Mouse (Mus musculus) stomach, embryonic 16.5 days (tissue): ENCODE results near the gene Lsm4. TPM values are rescaled to one million over a fixed set of nuclear protein-coding genes. Genes with fewer than 3 reads are reported as not detected.

Source experiments
- ATAC-seq: fragments of 200-750 bp; cut with Nextera tagmentation; 2 replicates; pipeline ENCODE4 v1.8.0; 2017; ENCODE audit warnings: moderate number of reproducible peaks, moderate TSS enrichment; ENCODE audit not compliant: insufficient read depth, low FRiP score
- H3K27ac ChIP-seq: fragments of 300-500 bp; sonication (generic); 2 replicates; pipeline ENCODE4 v1.5.1; 2014; ENCODE audit warnings: low read length
- H3K27me3 ChIP-seq: fragments of 300-500 bp; sonication (generic); 2 replicates; pipeline ENCODE4 v1.6.1; 2014; ENCODE audit warnings: low read length, control low read depth, mixed read lengths; ENCODE audit not compliant: control insufficient read depth, insufficient read depth
- H3K36me3 ChIP-seq: fragments of 300-500 bp; sonication (generic); 2 replicates; pipeline ENCODE4 v1.6.1; 2014; ENCODE audit warnings: low read length; ENCODE audit not compliant: control insufficient read depth, insufficient read depth
- H3K4me1 ChIP-seq: fragments of 300-500 bp; sonication (generic); 2 replicates; pipeline ENCODE4 v1.6.1; 2014; ENCODE audit warnings: low read length, control low read depth, mixed read lengths; ENCODE audit not compliant: control insufficient read depth, insufficient read depth
- H3K4me2 ChIP-seq: fragments of 300-500 bp; sonication (generic); 2 replicates; pipeline ENCODE4 v1.6.1; 2014; ENCODE audit warnings: low read depth, low read length, mixed read lengths
- H3K4me3 ChIP-seq: fragments of 300-500 bp; sonication (generic); replicated peaks from 2 replicates; pipeline ENCODE4 v1.5.1; 2014; ENCODE audit warnings: mild to moderate bottlenecking, low read length
- H3K9ac ChIP-seq: fragments of 300-500 bp; sonication (generic); 2 replicates; pipeline ENCODE4 v1.6.1; 2014; ENCODE audit warnings: low read length
- H3K9me3 ChIP-seq: fragments of 300-500 bp; sonication (generic); replicated peaks from 2 replicates; pipeline ENCODE4 v1.6.1; 2016; ENCODE audit warnings: low read length, control low read depth; ENCODE audit not compliant: control insufficient read depth
- WGBS: fragments of 180-500 bp; shearing (Covaris S2); extraction: QIAGEN DNeasy Blood & Tissue Kit; methylation state at CpG from one replicate; pipeline ENCODE4 v1.1.7; 2014; 5-methylcytosine and 5-hydroxymethylcytosine counted together
- polyA plus RNA-seq: library from polyadenylated mRNA; unstranded; fragments of >200 nt; fragmentation: Nextera tagmentation; extraction: Ambion mirVana; gene quantifications from 2 replicates; pipeline ENCODE4 v1.2.1, GENCODE M21; 2015

Gene Lsm4
- polyA plus RNA-seq, 1 experiment from 2014 or later, result 173 TPM

GRCm38 (mm10) chr8:70634066-70634465 is 39.0 kb upstream of the Lsm4 start:
- no peaks in the 10 kb centered on the region for H3K9me3 ChIP-seq
- H3K27me3 ChIP-seq, result no peaks in the 10 kb centered on the region
- no peak overlapping the region for H3K27ac ChIP-seq
- no peak for ATAC-seq
- whole genome bisulfite sequencing, result 48% methylated on average over 6 of the region's 6 CpGs
- H3K4me2 ChIP-seq, result no peak overlapping the region
- no peaks in the 10 kb centered on the region for H3K36me3 ChIP-seq
- no peak overlapping the region for H3K9ac ChIP-seq
- peaks cover 31% of the 10 kb centered on the region for H3K4me1 ChIP-seq
- no peak overlapping the region for H3K4me3 ChIP-seq

GRCm38 (mm10) chr8:70635527-70635926 is 37.5 kb upstream of the Lsm4 start:
- Histone ChIP-seq H3K36me3 (no peaks in the 10 kb centered on the region), H3K4me1 (peaks cover 24% of the 10 kb centered on the region), H3K4me2 (no peak overlapping the region), H3K9ac (no peak overlapping the region), H3K4me3 (no peak overlapping the region), H3K9me3 (no peaks in the 10 kb centered on the region), H3K27me3 (no peaks in the 10 kb centered on the region), H3K27ac (no peak overlapping the region)
- 72% methylated on average over 6 of the region's 6 CpGs for WGBS
- ATAC-seq, result no peak

- no peak overlapping the region for H3K27ac ChIP-seq
- H3K36me3 ChIP-seq, result no peaks in the 10 kb centered on the region
- H3K4me3 ChIP-seq, result no peak overlapping the region
- H3K4me1 ChIP-seq, result peaks cover 15% of the 10 kb centered on the region
- 0 out of 2 replicates have a peak, but pooled peaks have one; percentile 14 for ATAC-seq
- 50% methylated on average over 8 of the region's 8 CpGs for WGBS
- no peaks in the 10 kb centered on the region for H3K9me3 ChIP-seq
- H3K9ac ChIP-seq, result no peak overlapping the region
- no peaks in the 10 kb centered on the region for H3K27me3 ChIP-seq
- no peak overlapping the region for H3K4me2 ChIP-seq
Measured at GRCm38 (mm10) chr8:70636838-70637237, 36.2 kb upstream of the Lsm4 start.

GRCm38 (mm10) chr8:70638752-70639151 is 34.3 kb upstream of the Lsm4 start:
- 0 out of 2 replicates have a peak overlapping the region, but pooled peaks have one; percentile 27 for H3K9ac ChIP-seq
- ATAC-seq, result no peak
- no peak overlapping the region for H3K27ac ChIP-seq
- H3K9me3 ChIP-seq, result no peaks in the 10 kb centered on the region
- no peak overlapping the region for H3K4me2 ChIP-seq
- H3K36me3 ChIP-seq, result no peaks in the 10 kb centered on the region
- H3K27me3 ChIP-seq, result no peaks in the 10 kb centered on the region
- H3K4me1 ChIP-seq, result peaks cover 8% of the 10 kb centered on the region
- no peak overlapping the region for H3K4me3 ChIP-seq
- WGBS, result 58% methylated on average over 9 of the region's 9 CpGs

GRCm38 (mm10) chr8:70643019-70643418 is 30.0 kb upstream of the Lsm4 start:
- H3K36me3 ChIP-seq, result no peaks in the 10 kb centered on the region
- no peak overlapping the region for H3K27ac ChIP-seq
- no peak for ATAC-seq
- no peak overlapping the region for H3K4me3 ChIP-seq
- H3K4me1 ChIP-seq, result peaks cover 10% of the 10 kb centered on the region; the same call in 1 of the 2 replicates
- no peak overlapping the region for H3K4me2 ChIP-seq
- H3K9me3 ChIP-seq, result no peaks in the 10 kb centered on the region
- H3K27me3 ChIP-seq, result no peaks in the 10 kb centered on the region
- 61% methylated on average over 3 of the region's 3 CpGs for WGBS
- no peak overlapping the region for H3K9ac ChIP-seq

DNA sequence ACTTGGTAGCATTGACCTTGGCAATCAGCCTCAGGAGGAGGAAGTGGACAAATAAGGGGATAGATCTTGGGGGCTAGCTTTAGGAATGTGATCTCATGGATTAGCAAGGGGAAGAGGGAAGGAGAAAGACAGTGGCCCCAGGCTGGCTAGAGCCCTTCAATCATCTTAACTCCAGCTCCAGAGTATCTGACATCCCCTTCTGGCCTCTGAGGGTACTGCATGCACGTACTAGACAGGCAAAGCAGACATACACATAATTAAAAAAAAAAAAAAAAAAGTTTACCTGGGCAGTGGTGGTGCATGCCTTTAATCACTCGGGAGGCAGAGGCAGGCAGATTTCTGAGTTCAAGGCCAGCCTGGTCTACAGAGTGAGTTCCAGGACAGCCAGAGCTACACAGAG is 29.0 kb upstream of the Lsm4 start:
- no peak for ATAC-seq
- no peaks in the 10 kb centered on the region for H3K36me3 ChIP-seq
- no peak overlapping the region for H3K4me2 ChIP-seq
- no peaks in the 10 kb centered on the region for H3K27me3 ChIP-seq
- no peak overlapping the region for H3K9ac ChIP-seq
- H3K9me3 ChIP-seq, result no peaks in the 10 kb centered on the region
- H3K4me3 ChIP-seq, result no peak overlapping the region
- no peak overlapping the region for H3K27ac ChIP-seq
- H3K4me1 ChIP-seq, result peaks cover 16% of the 10 kb centered on the region
- 86% methylated on average over 2 of the region's 2 CpGs for WGBS

DNA sequence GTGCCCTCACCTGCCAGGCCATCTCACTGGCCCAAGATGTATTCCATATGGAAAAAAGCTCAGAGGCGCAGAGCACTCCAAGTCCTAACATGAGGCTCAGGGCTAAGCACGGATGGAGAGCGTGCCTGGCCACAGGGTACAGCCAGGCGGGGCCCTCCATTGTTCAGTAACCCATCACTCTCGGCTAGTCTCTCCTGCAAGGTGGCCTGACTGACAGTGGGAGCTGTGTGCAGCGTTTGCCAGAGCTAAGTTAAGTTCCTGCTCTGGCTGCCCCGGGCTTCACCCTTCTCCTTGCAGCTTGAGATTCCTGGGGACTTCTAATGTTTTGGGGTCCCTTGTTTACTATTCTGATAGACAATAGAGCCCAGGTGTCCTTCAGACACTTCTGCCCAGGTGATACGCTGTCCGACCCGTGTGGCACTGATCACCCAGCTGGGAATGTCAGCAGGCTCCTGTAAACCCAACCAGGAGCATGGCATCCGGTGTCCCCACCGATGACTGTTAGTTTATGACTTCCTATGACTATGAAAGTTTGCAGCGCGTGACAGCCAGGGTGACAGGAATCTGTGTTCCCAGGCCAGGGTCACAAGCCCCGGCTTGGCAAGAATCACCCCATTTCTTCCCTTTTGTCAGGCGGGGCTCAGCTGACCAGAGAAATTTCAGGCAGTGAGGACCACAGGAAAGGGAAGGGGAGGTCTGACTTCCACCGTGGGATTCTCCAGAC is 27.4 kb upstream of the Lsm4 start:
- Histone ChIP-seq H3K9me3 (no peaks in the 10 kb centered on the region), H3K4me3 (no peak overlapping the region), H3K4me2 (no peak overlapping the region), H3K9ac (no peak overlapping the region), H3K27me3 (no peaks in the 10 kb centered on the region), H3K4me1 (peaks cover 27% of the 10 kb centered on the region), H3K27ac (no peak overlapping the region), H3K36me3 (0 out of 2 replicates have a peak, but pooled peaks cover 4% of the 10 kb centered on the region)
- no peak for ATAC-seq
- 47% methylated on average over 17 of the region's 17 CpGs for WGBS

DNA sequence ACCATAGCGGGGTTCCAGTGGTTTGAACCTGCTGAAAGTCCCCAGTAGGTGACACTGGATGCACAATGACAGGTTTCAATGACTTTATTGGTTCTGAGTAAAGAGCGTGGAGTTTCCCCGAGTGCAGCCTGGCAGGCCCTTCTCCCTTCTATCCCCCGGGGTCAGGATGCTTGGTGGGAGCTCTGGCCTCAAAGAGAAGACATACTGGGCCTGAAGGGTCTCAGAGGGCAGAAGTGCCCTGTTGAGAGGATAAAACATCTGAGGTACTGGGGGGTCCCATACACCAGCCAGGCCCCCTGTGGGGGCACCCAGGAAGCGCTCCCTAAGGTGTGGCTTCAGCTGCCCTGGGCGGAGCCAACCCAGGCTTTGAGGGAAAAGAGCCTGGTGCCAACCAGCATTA is 26.7 kb upstream of the Lsm4 start:
- H3K4me3 ChIP-seq, result no peak overlapping the region
- 0 out of 2 replicates have a peak, but pooled peaks cover 5% of the 10 kb centered on the region for H3K36me3 ChIP-seq
- no peak for ATAC-seq
- no peak overlapping the region for H3K4me2 ChIP-seq
- H3K4me1 ChIP-seq, result peaks cover 27% of the 10 kb centered on the region
- H3K9ac ChIP-seq, result no peak overlapping the region
- 83% methylated on average over 6 of the region's 6 CpGs for WGBS
- H3K9me3 ChIP-seq, result no peaks in the 10 kb centered on the region
- no peak overlapping the region for H3K27ac ChIP-seq
- H3K27me3 ChIP-seq, result no peaks in the 10 kb centered on the region

DNA sequence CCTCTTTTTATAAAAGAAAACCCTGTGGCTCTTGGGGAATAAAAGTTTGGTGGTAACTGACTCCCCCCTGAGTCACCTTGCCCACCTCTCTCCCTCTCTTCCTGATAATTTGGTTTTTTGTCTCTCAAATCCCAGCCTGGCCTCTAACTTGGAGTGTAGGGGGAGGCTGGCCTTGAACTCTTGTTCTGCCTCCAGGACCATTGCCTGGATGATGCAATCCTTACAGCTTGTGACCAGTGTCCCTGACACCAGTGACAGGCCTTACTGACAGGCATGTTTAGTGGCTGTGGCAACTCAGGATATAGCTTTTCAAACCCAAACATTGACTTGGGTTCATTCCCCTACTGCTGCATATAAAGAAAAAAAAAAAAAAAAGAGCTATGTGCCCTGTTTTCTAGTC is 26.3 kb upstream of the Lsm4 start:
- Histone ChIP-seq H3K4me2 (no peak overlapping the region), H3K4me3 (no peak overlapping the region), H3K36me3 (0 out of 2 replicates have a peak, but pooled peaks cover 6% of the 10 kb centered on the region), H3K27me3 (no peaks in the 10 kb centered on the region), H3K9me3 (no peaks in the 10 kb centered on the region), H3K27ac (no peak overlapping the region), H3K9ac (no peak overlapping the region), H3K4me1 (peaks cover 27% of the 10 kb centered on the region)
- ATAC-seq, result no peak
